In genomic region chr2:143862484-143863231, GRCm38 (mm10) we compare ENCODE assay signal across 8 mouse cellular contexts. TPM values are rescaled to one million over a fixed set of nuclear protein-coding genes. Genes with fewer than 3 reads are reported as not detected.
DNase-seq lines count a peak whose midpoint lies in the region; ATAC-seq and TF ChIP-seq lines count a peak whose summit lies in the region.

Gene Bfsp1 (minus strand): TSS chr2:143863173.

- no peaks in the 10 kb centered on the region for H3K27me3 ChIP-seq in hindbrain, embryonic 15.5 days
- peaks cover 16% of the 10 kb centered on the region for H3K27me3 ChIP-seq in liver, embryonic 14.5 days (ENCODE audit: control insufficient read depth, insufficient read depth, low read length)
- H3K27me3 ChIP-seq in neural tube, embryonic 12.5 days (replicated peaks): no peaks in the 10 kb centered on the region

- TF ChIP-seq CTCF in bone marrow macrophage, adult 2 months (IDR thresholded peaks at IDR 0.05; ENCODE audit: low read depth, low read length): no peak
- no peak for TF ChIP-seq CTCF in liver, embryonic 14.5 days (IDR thresholded peaks at IDR 0.05; ENCODE audit: low read depth)

- peak within 1 kb of the TSS; percentile 70 for H3K4me2 ChIP-seq in hindbrain, embryonic 15.5 days
- peak within 1 kb of the TSS; percentile 64 for H3K4me2 ChIP-seq in liver, embryonic 14.5 days (ENCODE audit: low read depth)
- H3K4me2 ChIP-seq in neural tube, embryonic 12.5 days (replicated peaks): peak within 1 kb of the TSS; percentile 73

- H3K4me1 ChIP-seq in bone marrow macrophage, adult 2 months (ENCODE audit: control insufficient read depth, insufficient read depth, low read length): no peaks in the 10 kb centered on the region
- peaks cover 12% of the 10 kb centered on the region for H3K4me1 ChIP-seq in hindbrain, embryonic 15.5 days (replicated peaks)
- peaks cover 0 to 5% of the 10 kb centered on the region in 2 experiments; a peak in 1 of 4 replicates for H3K4me1 ChIP-seq in liver, embryonic 14.5 days (replicated peaks; ENCODE audit: control insufficient read depth in 2 of 2, insufficient read depth in 2 of 2, low read length in 1 of 2)
- no peaks in the 10 kb centered on the region for H3K4me1 ChIP-seq in neural tube, embryonic 12.5 days

- no peak for TF ChIP-seq POLR2A in bone marrow macrophage, adult 2 months (IDR thresholded peaks at IDR 0.05; ENCODE audit: borderline replicate concordance, low read depth, low read length)

- no peak for TF ChIP-seq EP300 in liver, embryonic 14.5 days (IDR thresholded peaks at IDR 0.05; ENCODE audit: low read depth)

- H3K9ac ChIP-seq in hindbrain, embryonic 15.5 days: peak within 1 kb of the TSS; percentile 60
- peak within 1 kb of the TSS; percentile 31 for H3K9ac ChIP-seq in liver, embryonic 14.5 days (replicated peaks)
- peak within 1 kb of the TSS; percentile 76 for H3K9ac ChIP-seq in neural tube, embryonic 12.5 days

- DNase-seq in cerebellum, postnatal 25 days: peak; percentile 32 to 47
- DNase-seq in cerebellum, adult 18-20 months: no peak
- DNase-seq in gastrocnemius, adult 8-10 months (ENCODE audit: low spot score in 2 of 2): peak; percentile 18 to 49
- DNase-seq in liver, embryonic 14.5 days (ENCODE audit: low read depth in 3 of 3, low spot score in 3 of 3): no peak

- no peaks in the 10 kb centered on the region for H3K9me3 ChIP-seq in hindbrain, embryonic 15.5 days
- no peaks in the 10 kb centered on the region for H3K9me3 ChIP-seq in liver, embryonic 14.5 days (ENCODE audit: control insufficient read depth, low read length)
- H3K9me3 ChIP-seq in neural tube, embryonic 12.5 days: no peaks in the 10 kb centered on the region

- 3% methylated on average over 84 of the region's 86 CpGs for WGBS in hindbrain, embryonic 15.5 days
- 7% methylated on average over 86 of the region's 86 CpGs for WGBS in liver, embryonic 14.5 days (ENCODE audit: insufficient replicate concordance)
- WGBS in neural tube, embryonic 12.5 days: 2% methylated on average over 84 of the region's 86 CpGs

- no peak within 1 kb of the TSS for H3K27ac ChIP-seq in bone marrow macrophage, adult 2 months (ENCODE audit: insufficient read depth, low read depth, low read length)
- peak within 1 kb of the TSS; percentile 38; the same call in 1 of the 2 replicates for H3K27ac ChIP-seq in hindbrain, embryonic 15.5 days (replicated peaks)
- no peak within 1 kb of the TSS for H3K27ac ChIP-seq in liver, embryonic 14.5 days
- peak within 1 kb of the TSS; percentile 37; the same call in 1 of the 2 replicates for H3K27ac ChIP-seq in neural tube, embryonic 12.5 days

- peak within 1 kb of the TSS; percentile 20; the same call in 1 of the 2 replicates for H3K4me3 ChIP-seq in bone marrow macrophage, adult 2 months (ENCODE audit: insufficient read depth, low read length)
- peak within 1 kb of the TSS; percentile 45 for H3K4me3 ChIP-seq in hindbrain, embryonic 15.5 days
- peak within 1 kb of the TSS; percentile 2 to 43 for H3K4me3 ChIP-seq in liver, embryonic 14.5 days (ENCODE audit: insufficient read depth in 1 of 2, low read depth in 2 of 2, low read length in 2 of 2)
- peak within 1 kb of the TSS; percentile 45 for H3K4me3 ChIP-seq in neural tube, embryonic 12.5 days

- peak; percentile 81 for ATAC-seq in hindbrain, embryonic 15.5 days (ENCODE audit: low FRiP score, low read depth)
- ATAC-seq in liver, embryonic 14.5 days (ENCODE audit: insufficient read depth): peak; percentile 58
- ATAC-seq in neural tube, embryonic 12.5 days (ENCODE audit: low FRiP score, low read depth): peak; percentile 81
- no peak for ATAC-seq in erythroid progenitor cell, adult 5-6 weeks (replicated peaks; ENCODE audit: low FRiP score, poor library complexity, severe bottlenecking)

- H3K36me3 ChIP-seq in hindbrain, embryonic 15.5 days: no peaks in the 10 kb centered on the region
- H3K36me3 ChIP-seq in liver, embryonic 14.5 days (replicated peaks; ENCODE audit: control insufficient read depth, insufficient read depth, low read depth): no peaks in the 10 kb centered on the region
- H3K36me3 ChIP-seq in neural tube, embryonic 12.5 days: no peaks in the 10 kb centered on the region

RNA-seq across cellular contexts. Expression of gene Bfsp1, which starts in this region (rescaled TPM):
- polyA plus RNA-seq in bone marrow macrophage, adult 2 months (2012; ENCODE audit: insufficient read depth, insufficient read length, missing spikeins): not detected in 2 replicates
- total RNA-seq in gastrocnemius, adult 8-10 months (2022): under 1 TPM in 2 of 4 experiments, not detected in 2; 0.19 to 0.22 TPM
- polyA plus RNA-seq in hindbrain, embryonic 15.5 days (2015; fragmentation: Nextera tagmentation; extraction: Ambion mirVana): 1.5 and 2.1 TPM in 2 replicates
- 0.09 and 0.13 TPM in 2 replicates for polyA plus RNA-seq in liver, embryonic 14.5 days (2012; rRNA removed)
- polyA plus RNA-seq in liver, embryonic 14.5 days (2014; fragmentation: Nextera tagmentation; extraction: Ambion mirVana): 0.08 and 0.22 TPM in 2 replicates
- 1.3 and 1.4 TPM in 2 replicates for polyA plus RNA-seq in neural tube, embryonic 12.5 days (2016; fragmentation: Nextera tagmentation; extraction: Ambion mirVana)
- total RNA-seq in erythroid progenitor cell, adult 5-6 weeks (2015; ENCODE audit: low replicate concordance): not detected in 2 replicates
- total RNA-seq in erythroid progenitor cell, adult 5-6 weeks (2017; ENCODE audit: low replicate concordance): not detected in 2 replicates

Comparison
In these comparisons a context has a peak if more than half of its experiments do, and no peak if none do; other contexts are left out.
1. DNase-seq: peak in cerebellum, postnatal 25 days (2 of 2); none in cerebellum, adult 18-20 months (0 of 2) and liver, embryonic 14.5 days (0 of 3).
2. Peak in DNase-seq in gastrocnemius, adult 8-10 months; RNA of the gene not detected or under 1 TPM.
3. Peak in ATAC-seq, H3K4me3 ChIP-seq, H3K9ac ChIP-seq and H3K4me2 ChIP-seq in liver, embryonic 14.5 days; RNA of the gene not detected or under 1 TPM.
4. H3K27ac ChIP-seq: peak in hindbrain, embryonic 15.5 days (single experiment) and neural tube, embryonic 12.5 days (single experiment); none in bone marrow macrophage, adult 2 months (single experiment) and liver, embryonic 14.5 days (single experiment).
5. Peak in every context shown above with its lines, with median percentiles within 50 percentile points of each other: H3K4me3 ChIP-seq, H3K4me2 ChIP-seq and H3K9ac ChIP-seq.